Mouse (Mus musculus): ENCODE results near the gene Clec2e. TPM values are rescaled to one million over a fixed set of nuclear protein-coding genes. Genes with fewer than 3 reads are reported as not detected.
A peak's percentile ranks its signal among the peaks of the same experiment; 100 is the strongest.

Gene Clec2e
- total and polyA plus RNA-seq, 3 experiments, result not detected

DNA sequence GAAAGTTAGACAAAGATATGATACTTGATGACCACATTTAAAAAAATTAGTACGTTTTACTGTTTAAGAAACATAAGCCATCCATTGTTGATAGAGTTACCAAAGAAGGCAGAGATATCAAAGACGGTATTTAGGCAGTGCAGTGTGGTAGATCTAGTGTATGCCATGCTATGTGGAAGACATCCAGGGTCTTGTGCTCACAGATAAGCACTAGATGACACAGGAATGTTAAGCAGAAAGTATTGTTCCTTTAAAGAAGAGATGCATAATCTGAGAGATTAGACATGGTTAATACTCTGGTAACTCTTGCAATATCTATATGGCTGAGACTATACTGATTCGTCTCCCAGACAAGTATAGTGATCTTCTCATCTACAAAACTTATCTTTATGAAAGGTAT, 49.6 kb downstream of the Clec2e start:
- Histone ChIP-seq H3K4me3 (replicated peaks in 1 of 3; ENCODE audit: low read depth in 2 of 3, low read length in 2 of 3, poor library complexity in 1 of 3) (no peak overlapping the region), H3K27me3 (replicated peaks) (no peaks in the 10 kb centered on the region), H3K4me1 (ENCODE audit: control insufficient read depth in 1 of 2, insufficient read depth in 2 of 2) (peaks cover 0 to 15% of the 10 kb centered on the region in 2 experiments; a peak in 2 of 4 replicates), H3K9me3 (replicated peaks; ENCODE audit: low read length) (no peaks in the 10 kb centered on the region), H3K36me3 (replicated peaks in 1 of 2; ENCODE audit: control insufficient read depth in 1 of 2, insufficient read depth in 1 of 2, low read length in 1 of 2) (no peaks in the 10 kb centered on the region), H3K9ac (ENCODE audit: insufficient read depth, low read depth) (no peak overlapping the region), H3K4me2 (ENCODE audit: insufficient read depth, low read depth, poor library complexity, severe bottlenecking) (no peak overlapping the region), H3K79me2 (replicated peaks; ENCODE audit: control insufficient read depth, extremely low read depth, insufficient read depth, poor library complexity, severe bottlenecking) (no peaks in the 10 kb centered on the region), H3K27ac (ENCODE audit: insufficient read depth, low read depth) (no peak overlapping the region)
- in situ Hi-C loops (cut with MboI; ENCODE audit: low pct_ligation_motif_present, low pct_unique_long_range_greater_than_20kb, low sequenced_read_pairs), result no loop called here
- dilution Hi-C loops (cut with MboI; ENCODE audit: extremely low pct_ligation_motif_present, extremely low pct_unique_long_range_greater_than_20kb, low sequenced_read_pairs), result no loop called here
- no peak for DNase-seq (ENCODE audit: extremely low read depth)
- TF ChIP-seq RCOR1 (conservative IDR thresholded peaks at IDR 0.05; ENCODE audit: low read depth, low read length), result no peak
- TF ChIP-seq TCF12 (IDR thresholded peaks at IDR 0.05; ENCODE audit: low read depth, low read length), result no peak
- no peak for TF ChIP-seq ZNF384 (IDR thresholded peaks at IDR 0.05; ENCODE audit: low read depth, low read length)
- TF ChIP-seq TBP (conservative IDR thresholded peaks at IDR 0.05; ENCODE audit: low read depth, low read length), result no peak
- TF ChIP-seq MEF2A (IDR thresholded peaks at IDR 0.05; ENCODE audit: borderline replicate concordance, low read depth, low read length), result no peak
- TF ChIP-seq ZKSCAN1 (IDR thresholded peaks at IDR 0.05; ENCODE audit: borderline replicate concordance, low read depth, low read length), result no peak
- TF ChIP-seq MAFK (IDR thresholded peaks at IDR 0.05; ENCODE audit: insufficient replicate concordance, low read length), result no peak

DNA sequence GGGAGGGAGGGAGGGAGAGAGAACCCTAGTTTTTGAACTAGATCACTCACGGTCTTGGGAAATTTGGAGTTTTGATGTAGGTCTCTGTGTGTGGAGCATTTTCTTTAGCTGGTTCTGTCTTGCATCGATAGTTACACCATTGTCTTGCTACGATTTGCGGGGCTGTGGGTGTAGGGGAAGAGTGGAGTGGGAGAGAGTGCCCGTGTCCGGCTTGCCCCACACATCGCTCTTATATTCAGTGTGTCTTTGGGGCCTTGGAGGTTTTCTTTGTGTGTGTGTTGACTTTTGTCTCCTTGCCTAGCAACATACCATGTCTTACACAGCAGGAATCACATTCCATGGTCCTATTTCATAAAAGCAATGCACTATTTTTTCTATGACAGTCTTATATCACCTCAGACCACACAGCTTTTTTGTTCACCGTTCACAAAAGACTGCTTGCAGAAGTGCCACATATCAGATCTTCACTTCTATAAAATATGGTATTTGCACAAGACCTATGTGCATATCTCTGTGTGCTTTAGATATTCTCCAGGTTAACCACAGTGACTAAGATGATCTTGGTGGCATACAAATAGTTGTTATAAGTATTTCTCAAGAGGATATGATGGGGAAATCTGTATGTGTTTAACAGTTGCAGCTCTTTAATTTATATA, 51.0 kb downstream of the Clec2e start:
- no peak overlapping the region for H3K9ac ChIP-seq (ENCODE audit: insufficient read depth, low read depth)
- in situ Hi-C loops (cut with MboI; ENCODE audit: low pct_ligation_motif_present, low pct_unique_long_range_greater_than_20kb, low sequenced_read_pairs) (no loop called here), dilution Hi-C loops (cut with MboI; ENCODE audit: extremely low pct_ligation_motif_present, extremely low pct_unique_long_range_greater_than_20kb, low sequenced_read_pairs) (no loop called here)
- H3K36me3 ChIP-seq (replicated peaks in 1 of 2; ENCODE audit: control insufficient read depth in 1 of 2, insufficient read depth in 1 of 2, low read length in 1 of 2), result no peaks in the 10 kb centered on the region
- no peaks in the 10 kb centered on the region for H3K9me3 ChIP-seq (replicated peaks; ENCODE audit: low read length)
- no peak overlapping the region for H3K27ac ChIP-seq (ENCODE audit: insufficient read depth, low read depth)
- no peaks in the 10 kb centered on the region for H3K27me3 ChIP-seq (replicated peaks)
- H3K79me2 ChIP-seq (replicated peaks; ENCODE audit: control insufficient read depth, extremely low read depth, insufficient read depth, poor library complexity, severe bottlenecking), result no peaks in the 10 kb centered on the region
- DNase-seq (ENCODE audit: extremely low read depth), result no peak
- no peak overlapping the region for H3K4me2 ChIP-seq (ENCODE audit: insufficient read depth, low read depth, poor library complexity, severe bottlenecking)
- no peak for TF ChIP-seq MYC (IDR thresholded peaks at IDR 0.05; ENCODE audit: low read depth, low read length)
- H3K4me1 ChIP-seq (ENCODE audit: control insufficient read depth in 1 of 2, insufficient read depth in 2 of 2), result peaks cover 0 to 15% of the 10 kb centered on the region in 2 experiments; a peak in 2 of 4 replicates
- H3K4me3 ChIP-seq (replicated peaks in 1 of 3; ENCODE audit: low read depth in 2 of 3, low read length in 2 of 3, poor library complexity in 1 of 3), result no peak overlapping the region

GRCm38 (mm10) chr6:129048857-129049473, 51.7 kb downstream of the Clec2e start:
- Histone ChIP-seq H3K4me2 (ENCODE audit: insufficient read depth, low read depth, poor library complexity, severe bottlenecking) (peak overlapping the region; percentile 14; the same call in 1 of the 2 replicates), H3K79me2 (replicated peaks; ENCODE audit: control insufficient read depth, extremely low read depth, insufficient read depth, poor library complexity, severe bottlenecking) (no peaks in the 10 kb centered on the region), H3K9me3 (replicated peaks; ENCODE audit: low read length) (no peaks in the 10 kb centered on the region), H3K4me1 (ENCODE audit: control insufficient read depth in 1 of 2, insufficient read depth in 2 of 2) (peaks cover under 1 to 19% of the 10 kb centered on the region in 2 experiments), H3K9ac (ENCODE audit: insufficient read depth, low read depth) (no peak overlapping the region), H3K27me3 (replicated peaks) (no peaks in the 10 kb centered on the region), H3K27ac (ENCODE audit: insufficient read depth, low read depth) (no peak overlapping the region), H3K4me3 (replicated peaks in 1 of 3; ENCODE audit: low read depth in 2 of 3, low read length in 2 of 3, poor library complexity in 1 of 3) (peak overlapping the region; percentile 26 to 40 (median 28)), H3K36me3 (replicated peaks in 1 of 2; ENCODE audit: control insufficient read depth in 1 of 2, insufficient read depth in 1 of 2, low read length in 1 of 2) (no peaks in the 10 kb centered on the region)
- dilution Hi-C loops (cut with MboI; ENCODE audit: extremely low pct_ligation_motif_present, extremely low pct_unique_long_range_greater_than_20kb, low sequenced_read_pairs), result no loop called here
- in situ Hi-C loops (cut with MboI; ENCODE audit: low pct_ligation_motif_present, low pct_unique_long_range_greater_than_20kb, low sequenced_read_pairs), result no loop called here
- peak; percentile 70 for DNase-seq (ENCODE audit: extremely low read depth)
- TF ChIP-seq MAFK (IDR thresholded peaks at IDR 0.05; ENCODE audit: insufficient replicate concordance, low read length), result 0 out of 2 replicates have a peak, but pooled peaks have one; percentile 28
- peak; percentile 69 for TF ChIP-seq ETS1 (conservative IDR thresholded peaks at IDR 0.05; ENCODE audit: low read depth, low read length)
- TF ChIP-seq SIN3A (IDR thresholded peaks at IDR 0.05; ENCODE audit: low read length), result no peak
- peak; percentile 44; the same call in 1 of the 2 replicates for TF ChIP-seq MYC (IDR thresholded peaks at IDR 0.05; ENCODE audit: low read depth, low read length)
- peak; percentile 57; the same call in 1 of the 2 replicates for TF ChIP-seq MEF2A (IDR thresholded peaks at IDR 0.05; ENCODE audit: borderline replicate concordance, low read depth, low read length)
- no peak for TF ChIP-seq HCFC1 (IDR thresholded peaks at IDR 0.05; ENCODE audit: low read depth, low read length)
- 0 out of 2 replicates have a peak, but pooled peaks have one; percentile 42 for TF ChIP-seq MXI1 (IDR thresholded peaks at IDR 0.05; ENCODE audit: low read depth, low read length)
- no peak for TF ChIP-seq JUN (IDR thresholded peaks at IDR 0.05; ENCODE audit: insufficient read depth, low read depth, low read length)
- TF ChIP-seq UBTF (IDR thresholded peaks at IDR 0.05; ENCODE audit: low read depth, low read length), result peak; percentile 81; the same call in 1 of the 2 replicates
- TF ChIP-seq NRF1 (IDR thresholded peaks at IDR 0.05; ENCODE audit: low read depth, low read length), result peak; percentile 39; the same call in 1 of the 2 replicates
- TF ChIP-seq BHLHE40 (IDR thresholded peaks at IDR 0.05; ENCODE audit: low read depth, low read length), result peak; percentile 89
- peak; percentile 40; the same call in 1 of the 2 replicates for TF ChIP-seq EP300 (IDR thresholded peaks at IDR 0.05; ENCODE audit: low read length)
- peak; percentile 30 for TF ChIP-seq SMC3 (IDR thresholded peaks at IDR 0.05; ENCODE audit: low read depth, low read length)
- TF ChIP-seq ZMIZ1 (IDR thresholded peaks at IDR 0.05; ENCODE audit: low read depth, low read length), result no peak
- TF ChIP-seq MAZ (IDR thresholded peaks at IDR 0.05; ENCODE audit: low read depth, low read length), result peak; percentile 54; the same call in 1 of the 2 replicates
- no peak for TF ChIP-seq CTCF (conservative IDR thresholded peaks at IDR 0.05 in 1 of 2, IDR thresholded peaks at IDR 0.05 in 1 of 2; ENCODE audit: low read depth in 2 of 2, low read length in 2 of 2)
- TF ChIP-seq IRF4 (IDR thresholded peaks at IDR 0.05; ENCODE audit: low read depth, low read length), result peak; percentile 80
